Mouse (Mus musculus): ENCODE measurements around the gene Ms4a8a.
"Not testable (repeated sequence)": the region's sequence is repeated elsewhere in the genome, so short reads cannot be mapped to it uniquely, and the experiment has no call there.

Gene Ms4a8a

DNA sequence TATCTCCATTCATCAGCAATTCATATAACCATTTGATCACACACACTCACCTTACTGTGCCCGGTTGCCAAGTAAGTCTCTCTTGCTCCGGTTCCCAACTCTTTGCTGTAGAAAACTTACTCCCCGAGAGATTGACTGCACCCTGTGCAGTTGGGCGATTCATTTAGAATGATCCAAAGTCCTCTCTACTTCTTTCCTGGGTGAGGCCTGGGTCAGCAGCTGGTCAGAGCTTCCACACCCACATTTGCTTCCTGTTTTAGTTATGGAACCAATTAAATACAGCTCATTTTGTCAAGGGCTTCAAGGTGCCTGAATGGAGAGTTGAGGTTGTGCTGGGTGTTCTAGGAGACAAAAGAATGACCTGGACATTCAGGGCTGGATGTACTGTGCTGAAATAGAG lies at the start of gene Ms4a8a:
Gene Ms4a8a (minus strand): TSS at position 169 of the 400 bp plus-strand sequence.
- DNase-seq = no peak

DNA sequence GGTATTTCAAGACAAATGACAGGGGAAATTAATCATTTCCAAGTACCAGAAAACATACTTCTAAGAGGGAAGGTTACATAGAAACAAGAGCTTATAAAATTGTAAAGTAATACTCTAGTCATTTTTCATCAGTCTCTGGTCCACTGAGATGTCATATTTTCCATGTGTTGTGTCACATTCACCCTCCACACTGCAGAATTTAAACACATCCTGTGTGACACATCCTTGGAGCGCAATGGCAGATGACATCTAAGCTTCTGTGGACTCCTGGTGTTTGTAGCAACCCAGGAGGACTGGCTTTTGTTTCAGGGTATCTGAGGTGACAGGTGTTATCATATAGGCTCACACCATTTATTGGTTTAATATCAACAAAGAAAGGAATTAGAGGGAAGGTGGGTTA lies 48.8 kb upstream of the Ms4a8a start:
- DNase-seq = no peak

DNA sequence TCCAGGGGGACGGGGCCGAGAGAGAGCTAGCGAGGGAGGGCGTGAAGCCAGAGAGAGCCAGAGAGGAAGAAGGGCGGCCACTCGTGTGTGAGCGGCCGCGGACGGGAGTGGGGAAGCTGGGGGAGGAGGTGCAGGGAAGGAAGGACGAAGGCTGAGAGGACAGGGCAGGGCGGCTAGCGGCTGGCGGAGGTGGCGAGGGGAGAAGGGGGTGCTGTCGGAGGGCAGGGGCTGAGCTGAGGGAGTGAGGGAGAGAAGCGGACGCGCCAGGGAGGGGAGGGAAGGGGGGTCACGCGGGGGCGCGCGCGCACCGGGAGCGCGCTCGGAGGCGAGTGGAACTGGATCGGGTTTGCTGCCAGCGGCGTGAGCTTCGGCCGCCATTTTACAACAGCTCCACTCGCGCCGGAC lies 40.1 kb upstream of the Ms4a8a start:
- DNase-seq = peak; percentile 13

DNA sequence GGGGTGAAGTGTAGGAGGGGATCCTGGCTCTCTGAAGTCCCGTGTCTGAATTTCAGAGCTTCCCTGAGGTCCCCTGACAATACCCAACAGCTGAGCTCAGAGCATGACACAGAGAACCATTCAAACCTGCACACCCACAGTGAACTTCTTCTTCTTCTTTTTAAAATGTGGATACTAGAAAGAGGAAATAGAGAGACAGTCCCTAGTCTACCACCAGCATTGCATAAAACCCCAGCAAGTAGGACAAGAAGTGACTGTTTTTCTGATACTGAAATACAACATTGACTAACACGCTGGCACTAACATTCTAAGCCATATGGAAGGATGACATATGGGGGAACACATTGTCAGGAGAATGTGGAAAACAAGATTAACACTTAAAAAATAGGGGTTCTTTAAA lies 38.4 kb upstream of the Ms4a8a start:
- no peak for DNase-seq

DNA sequence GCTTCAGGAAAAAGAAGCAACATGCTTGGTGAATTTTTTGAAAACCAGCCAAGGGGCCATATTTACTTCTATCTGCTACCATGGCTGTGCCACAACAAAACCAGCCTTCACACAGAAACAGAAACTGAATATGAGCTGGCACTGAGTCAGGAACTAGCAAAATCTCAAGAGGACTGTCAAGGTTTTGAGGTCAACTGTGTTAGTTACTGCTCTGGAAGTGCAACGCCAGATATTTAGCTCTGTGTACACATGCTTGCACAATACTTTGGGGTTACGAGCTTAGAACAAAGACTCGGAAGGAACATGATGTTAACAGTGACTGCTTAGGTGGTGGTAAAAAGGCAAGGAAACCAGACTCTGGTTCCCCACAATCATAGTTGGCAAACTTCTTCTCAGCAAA lies 26.8 kb upstream of the Ms4a8a start:
- no peak for DNase-seq

DNA sequence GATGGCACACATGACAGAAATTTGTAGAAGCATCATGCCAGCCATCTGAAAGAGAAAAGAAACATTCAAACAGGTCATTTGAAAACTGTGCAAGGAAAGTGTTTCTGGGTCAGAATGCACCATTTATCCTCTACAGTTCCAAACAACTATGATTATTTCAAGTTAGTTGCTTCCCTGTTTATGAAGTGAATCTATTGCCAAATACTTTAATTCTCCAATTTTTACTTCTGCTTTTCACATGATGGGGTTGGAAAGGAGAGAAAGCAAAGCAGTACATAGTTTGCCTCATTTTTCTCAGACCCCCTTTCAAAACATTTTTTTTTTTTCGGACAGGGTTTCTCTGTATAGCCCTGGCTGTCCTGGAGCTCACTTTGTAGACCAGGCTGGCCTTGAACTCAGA lies 21.0 kb upstream of the Ms4a8a start:
- DNase-seq = no peak

DNA sequence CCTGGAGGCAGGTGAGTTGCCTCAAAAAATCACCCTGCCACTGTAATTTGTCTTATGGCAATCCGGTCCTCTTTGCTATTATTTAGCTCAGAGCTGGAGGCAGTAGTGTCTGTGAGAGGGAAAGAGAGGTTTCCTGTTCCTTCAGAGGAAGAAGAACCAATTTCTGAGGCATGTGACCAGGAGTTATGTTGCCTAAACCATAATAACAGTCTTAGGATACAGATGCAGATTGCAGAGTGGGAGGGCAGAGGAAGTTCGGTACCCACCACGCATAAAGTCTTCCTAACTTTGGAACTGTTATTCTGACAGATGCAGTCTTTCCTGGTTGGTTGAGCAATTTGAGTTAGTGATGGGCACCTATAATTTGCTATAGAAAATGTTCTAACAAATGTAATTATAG lies 17.5 kb upstream of the Ms4a8a start:
- DNase-seq = no peak

DNA sequence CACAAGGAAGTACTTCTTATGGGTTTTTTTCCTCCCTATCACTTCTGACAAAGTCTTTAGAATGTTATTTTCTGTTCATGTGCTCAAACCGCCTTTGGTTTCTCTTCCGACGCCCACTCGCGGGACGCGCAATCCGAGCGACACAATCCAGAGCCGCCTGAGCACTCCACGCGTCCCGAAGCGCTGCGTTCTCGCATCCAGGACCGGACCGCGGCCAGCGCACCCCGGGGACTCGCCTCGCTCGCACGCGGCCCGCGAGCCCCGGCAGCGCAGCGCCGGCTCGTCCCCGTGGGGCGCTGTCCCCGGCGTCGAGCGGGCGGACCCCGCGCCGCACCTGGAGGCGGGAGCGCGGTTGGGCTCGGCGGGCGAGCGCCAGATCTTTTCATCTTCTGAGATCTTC lies 11.2 kb upstream of the Ms4a8a start:
- not testable (repeated sequence) for DNase-seq

DNA sequence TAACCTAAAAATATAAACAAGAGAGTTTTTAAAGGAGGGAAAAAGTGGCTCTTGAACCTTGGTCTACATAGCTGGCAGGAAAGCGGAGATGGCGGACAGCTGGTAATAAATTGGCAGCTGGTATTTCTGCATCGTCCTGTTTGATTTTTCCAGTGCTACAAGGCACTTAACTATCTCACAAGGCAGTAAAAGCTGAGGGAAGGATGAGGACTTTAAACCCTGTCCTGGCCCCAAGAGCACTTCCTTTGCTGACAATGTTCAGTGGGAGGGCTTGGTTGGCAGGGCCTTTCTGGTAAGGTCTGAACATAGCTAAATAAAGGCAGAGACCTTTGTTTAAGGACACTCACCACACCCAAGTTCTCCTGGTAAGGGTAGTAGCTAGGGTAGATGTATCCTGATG lies 10.5 kb downstream of the Ms4a8a start:
- no peak for DNase-seq

DNA sequence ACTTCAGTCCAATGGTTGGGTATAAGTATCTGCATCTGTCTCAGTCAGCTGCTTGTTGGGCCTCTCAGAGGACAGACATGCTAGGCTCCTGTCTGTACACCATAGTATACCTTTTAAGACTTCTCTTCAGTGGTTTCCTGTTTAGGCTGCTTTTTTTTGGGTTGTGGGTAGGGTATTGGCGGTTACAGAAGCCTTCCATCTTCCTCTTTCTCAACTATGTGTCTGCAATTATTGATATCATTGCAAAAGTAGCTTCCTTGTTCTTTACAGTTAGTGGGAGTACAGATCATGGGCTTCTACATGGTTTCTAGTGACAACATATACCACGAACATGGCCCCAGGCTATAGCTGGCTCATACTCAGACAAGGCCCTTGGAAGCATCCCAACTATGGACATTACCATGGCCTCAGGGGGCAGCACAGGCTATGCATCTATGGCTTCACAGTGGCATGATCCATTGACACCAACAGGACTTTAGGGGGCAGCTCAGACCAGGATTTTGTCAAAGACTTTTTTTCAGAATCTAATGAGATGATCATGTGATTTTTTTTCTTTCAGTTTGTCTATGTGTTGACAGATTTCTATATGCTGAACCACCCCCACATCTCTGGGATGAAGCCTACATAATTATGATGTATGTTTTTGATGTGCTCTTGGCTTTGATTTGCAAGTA lies 15.6 kb downstream of the Ms4a8a start:
- no peak for DNase-seq

DNA sequence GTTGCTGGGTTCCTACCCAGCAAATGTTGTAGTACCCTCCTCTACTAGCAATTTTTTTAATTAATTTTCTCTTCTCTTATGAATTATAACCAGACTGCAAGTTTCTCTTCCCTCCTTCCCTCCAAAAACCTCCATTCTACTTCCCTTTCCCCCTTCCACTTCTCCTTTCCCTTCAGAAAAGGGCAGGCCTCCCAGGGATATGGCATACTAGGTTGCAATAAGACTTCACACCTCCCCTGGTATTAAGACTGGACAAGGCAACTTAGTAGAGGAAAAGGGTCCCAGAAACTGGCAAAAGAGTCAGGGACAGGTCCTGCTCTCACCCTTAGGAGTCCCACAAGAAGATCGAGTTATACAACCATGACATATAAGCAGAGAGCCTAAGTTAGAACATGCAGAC lies 20.0 kb downstream of the Ms4a8a start:
- DNase-seq = no peak

DNA sequence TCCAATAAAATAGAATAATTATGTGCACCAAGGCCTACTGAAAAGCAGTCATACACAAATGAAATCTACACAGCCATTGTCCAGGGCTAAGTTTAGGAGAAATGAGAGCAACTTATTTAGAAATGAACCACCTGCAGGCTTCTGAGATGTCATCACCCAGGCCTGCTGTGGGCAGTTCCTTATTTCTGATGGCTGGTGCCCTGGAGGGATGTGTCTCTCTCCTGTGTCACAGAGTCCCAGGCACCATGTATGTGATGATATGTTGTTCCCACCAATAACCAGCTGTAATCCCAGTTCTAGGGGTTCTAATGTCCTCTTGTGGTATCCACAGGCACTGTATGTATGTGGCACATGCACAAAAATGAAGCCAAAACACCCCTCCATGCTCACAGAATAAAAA lies 20.9 kb downstream of the Ms4a8a start:
- DNase-seq = no peak

DNA sequence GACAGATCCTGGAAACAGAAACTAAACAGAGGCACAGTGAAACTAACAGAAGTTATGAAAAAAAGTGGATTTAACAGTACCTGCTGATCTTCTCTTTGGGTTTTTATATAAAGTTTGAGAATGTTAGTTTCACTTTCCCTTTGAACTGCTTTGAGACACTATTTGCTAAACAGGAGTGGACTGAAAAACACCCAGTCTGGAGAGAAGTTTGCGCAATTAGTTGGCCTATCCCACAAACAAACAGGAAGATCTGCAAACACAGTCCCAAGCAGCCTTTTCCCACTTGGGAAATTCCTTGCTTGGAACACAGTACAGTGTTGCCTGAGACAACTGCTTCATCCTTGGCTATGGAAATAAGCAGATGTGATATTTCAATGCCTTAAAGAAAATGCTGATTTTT lies 25.2 kb downstream of the Ms4a8a start:
- DNase-seq = not testable (repeated sequence)

DNA sequence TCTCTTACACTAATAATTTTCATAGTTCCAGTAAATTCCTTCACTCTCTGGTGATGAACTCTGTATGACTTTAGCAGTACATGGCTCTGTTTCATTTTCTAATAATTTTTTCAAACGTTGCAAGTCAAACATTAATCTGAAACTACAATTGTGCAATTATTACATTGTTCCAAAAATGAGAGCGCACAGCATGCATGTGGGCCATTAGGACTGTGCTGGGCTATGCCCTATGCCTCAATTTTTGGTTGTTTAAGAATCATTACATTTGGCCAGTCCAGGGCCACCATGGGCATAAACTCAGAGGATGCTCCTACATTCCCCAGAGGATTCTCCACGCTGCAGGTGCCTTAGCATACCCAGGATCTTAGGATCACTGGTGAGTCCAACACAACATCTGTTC lies 27.6 kb downstream of the Ms4a8a start:
- DNase-seq = no peak

DNA sequence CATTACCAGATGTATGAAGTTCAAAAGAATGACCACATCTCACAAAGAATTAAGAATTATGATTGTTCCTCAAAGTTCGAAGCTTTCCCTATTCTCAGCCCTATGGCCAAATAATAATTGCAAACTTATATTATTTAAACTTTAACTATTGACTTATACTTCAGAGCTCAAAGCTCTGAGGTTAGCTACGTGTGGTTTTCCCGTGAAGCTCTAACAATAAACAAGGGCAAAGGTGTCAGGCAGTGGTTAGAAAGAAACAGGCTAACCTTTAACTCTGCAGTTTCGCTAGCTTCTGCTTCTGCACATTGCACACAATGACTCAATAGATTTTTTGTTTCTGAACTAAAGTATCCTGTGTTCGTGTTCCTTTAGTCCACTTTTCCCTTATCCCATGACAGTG lies 28.0 kb downstream of the Ms4a8a start:
- DNase-seq = no peak

DNA sequence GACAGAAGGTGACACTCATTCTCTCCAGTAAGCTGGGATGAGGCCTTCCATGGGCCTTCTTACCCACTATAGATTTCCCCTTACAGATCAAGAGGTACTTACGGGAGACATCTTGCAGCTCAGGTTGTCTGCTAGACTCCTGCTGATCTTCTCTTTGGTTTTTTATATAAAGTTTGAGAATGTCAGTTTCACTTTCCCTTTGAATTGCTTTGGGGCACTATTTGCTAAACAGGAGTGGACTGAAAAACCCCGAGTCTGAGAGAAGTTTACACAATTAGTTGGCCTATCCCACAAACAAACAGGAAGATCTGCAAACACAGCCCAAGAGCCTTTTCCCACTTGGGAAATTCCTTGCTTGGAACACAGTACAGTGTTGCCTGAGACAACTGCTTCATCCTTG lies 30.6 kb downstream of the Ms4a8a start:
- DNase-seq = no peak

DNA sequence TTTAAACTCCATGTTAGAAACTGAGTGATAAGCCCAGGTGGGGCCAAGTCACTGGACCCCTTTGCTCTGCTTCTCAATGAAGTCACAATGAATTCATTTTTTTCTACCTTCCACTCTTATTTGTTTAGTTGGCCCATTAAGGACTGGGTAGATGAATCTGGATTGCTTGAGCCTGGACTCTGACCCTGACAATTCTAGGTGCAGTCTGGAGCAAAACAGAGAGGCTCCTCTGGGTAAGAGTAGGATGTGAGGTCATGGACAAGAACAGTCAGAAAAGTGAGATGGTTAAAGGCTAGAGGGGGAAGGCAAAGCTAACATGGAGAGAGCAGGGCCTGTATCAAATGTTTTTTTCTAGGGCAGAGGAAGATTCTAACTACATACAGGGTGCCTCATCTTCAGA lies 31.5 kb downstream of the Ms4a8a start:
- no peak for DNase-seq

DNA sequence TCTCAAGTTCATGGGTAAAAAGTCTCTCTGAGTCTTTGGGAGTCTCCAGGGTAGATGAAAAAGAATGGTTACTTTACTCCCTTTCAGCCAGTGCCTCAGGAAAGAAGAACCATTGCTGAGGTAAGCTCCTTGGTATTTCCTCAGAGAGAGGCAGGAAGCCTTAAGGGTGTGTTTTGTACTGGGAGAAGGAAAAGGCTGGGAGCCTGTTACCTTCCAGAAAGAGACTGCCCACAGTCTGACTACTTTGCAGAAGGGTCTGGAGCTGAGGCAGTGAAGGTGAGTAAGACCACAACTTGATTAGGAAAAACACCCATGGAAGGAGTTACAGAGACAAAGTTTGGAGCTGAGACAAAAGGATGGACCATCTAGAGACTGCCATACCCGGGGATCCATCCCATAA lies 32.4 kb downstream of the Ms4a8a start:
- no peak for DNase-seq

DNA sequence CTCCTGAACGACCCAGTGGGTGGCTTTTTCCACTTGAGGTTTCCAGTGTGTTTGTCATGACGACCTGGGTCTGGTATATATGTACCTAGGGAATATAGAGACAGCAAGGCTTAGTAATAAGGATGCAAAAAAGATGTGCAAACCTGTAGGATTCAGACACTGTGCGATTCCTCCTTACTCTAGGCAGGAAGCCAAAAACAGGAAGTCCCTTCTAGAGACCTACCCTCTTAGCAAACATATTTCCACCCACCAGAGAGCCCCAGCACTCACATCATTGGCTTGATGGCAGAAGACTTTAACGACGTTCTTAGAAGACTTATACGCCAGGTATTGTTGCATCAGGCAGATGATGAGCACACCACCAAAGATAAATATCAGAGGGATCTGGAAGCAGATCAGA lies 32.9 kb downstream of the Ms4a8a start:
- DNase-seq = no peak

DNA sequence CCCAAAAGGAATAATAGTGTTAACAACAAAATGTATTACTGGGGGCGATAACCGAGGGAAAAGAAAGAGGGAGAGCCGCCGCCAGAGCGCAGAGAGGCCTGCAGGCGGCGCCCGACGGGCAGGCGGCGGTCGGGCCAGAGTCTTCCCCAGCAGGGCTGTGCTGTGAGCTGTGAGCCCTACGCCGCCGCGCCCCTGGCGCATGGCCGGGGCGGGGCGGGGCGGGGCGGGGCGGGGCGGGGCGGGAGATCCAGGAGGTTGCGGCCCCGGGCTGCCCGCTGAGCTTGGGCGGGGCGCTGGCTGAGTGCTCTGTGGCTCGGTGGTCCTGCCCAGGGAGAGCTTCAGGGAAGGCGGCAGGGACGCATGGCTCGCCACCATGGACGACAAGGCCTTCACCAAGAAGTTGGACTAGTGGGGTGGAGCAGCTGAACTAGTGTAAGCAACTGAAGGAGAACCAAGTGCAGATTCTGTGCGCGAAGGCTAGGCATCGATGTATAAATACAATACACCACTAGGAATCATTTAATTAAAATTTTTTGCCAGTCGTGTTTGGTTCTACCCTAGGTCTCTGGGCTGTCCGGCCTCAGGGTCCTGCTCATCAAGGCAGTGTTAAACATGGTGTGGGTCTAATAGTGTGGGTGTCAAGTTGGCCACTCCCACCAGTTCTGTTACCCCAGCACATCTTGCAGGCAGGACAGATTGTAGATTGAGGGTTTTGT lies 35.7 kb downstream of the Ms4a8a start:
- peak; percentile 53 for DNase-seq

DNA sequence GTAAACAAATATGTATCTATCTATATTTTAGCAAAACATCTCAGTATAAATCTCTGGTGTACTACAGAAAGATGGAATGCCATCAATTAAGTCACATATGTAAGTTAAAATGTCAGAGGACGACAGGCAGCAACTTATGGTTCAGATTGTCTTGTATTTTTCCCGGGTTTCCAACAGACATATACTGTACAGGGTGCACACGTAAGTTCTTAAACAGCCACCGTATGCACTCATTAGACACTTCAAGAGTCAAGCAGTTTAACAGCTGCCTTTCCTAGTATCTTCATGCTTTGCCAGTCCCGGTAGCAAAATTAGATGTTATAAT lies 36.3 kb downstream of the Ms4a8a start:
- DNase-seq = no peak

DNA sequence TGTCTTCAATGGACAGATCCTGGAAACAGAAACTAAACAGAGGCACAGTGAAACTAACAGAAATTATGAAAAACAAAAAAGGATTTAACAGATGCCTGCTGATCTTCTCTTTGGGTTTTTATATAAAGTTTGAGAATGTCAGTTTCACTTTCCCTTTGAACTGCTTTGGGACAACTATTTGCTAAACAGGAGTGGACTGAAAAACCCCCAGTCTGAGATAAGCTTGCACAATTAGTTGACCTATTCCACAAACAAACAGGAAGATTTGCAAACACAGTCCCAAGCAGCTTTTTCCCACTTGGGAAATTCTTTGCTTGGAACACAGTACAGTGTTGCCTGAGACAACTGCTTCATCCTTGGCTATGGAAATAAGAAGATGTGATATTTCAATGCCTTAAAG lies 43.3 kb downstream of the Ms4a8a start:
- no peak for DNase-seq

DNA sequence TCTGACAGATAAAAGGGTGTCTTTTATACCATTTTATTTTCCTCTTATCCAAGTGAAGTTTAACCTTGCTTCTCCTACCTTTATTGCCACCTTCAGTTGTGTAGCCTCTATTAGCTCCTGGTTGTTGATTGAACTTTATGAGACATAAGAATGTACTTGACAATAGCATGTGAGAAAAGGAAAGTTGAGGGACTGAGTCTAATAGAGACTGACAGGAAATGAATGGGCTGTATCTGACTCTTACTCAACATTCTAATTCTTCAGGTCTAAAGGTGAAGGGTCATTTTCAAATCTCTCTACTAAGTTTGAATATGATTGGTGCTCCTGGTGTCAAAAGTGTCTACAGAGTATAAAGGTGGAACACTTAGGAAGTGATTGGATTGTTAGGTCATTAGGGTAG lies 58.5 kb downstream of the Ms4a8a start:
- DNase-seq = no peak

DNA sequence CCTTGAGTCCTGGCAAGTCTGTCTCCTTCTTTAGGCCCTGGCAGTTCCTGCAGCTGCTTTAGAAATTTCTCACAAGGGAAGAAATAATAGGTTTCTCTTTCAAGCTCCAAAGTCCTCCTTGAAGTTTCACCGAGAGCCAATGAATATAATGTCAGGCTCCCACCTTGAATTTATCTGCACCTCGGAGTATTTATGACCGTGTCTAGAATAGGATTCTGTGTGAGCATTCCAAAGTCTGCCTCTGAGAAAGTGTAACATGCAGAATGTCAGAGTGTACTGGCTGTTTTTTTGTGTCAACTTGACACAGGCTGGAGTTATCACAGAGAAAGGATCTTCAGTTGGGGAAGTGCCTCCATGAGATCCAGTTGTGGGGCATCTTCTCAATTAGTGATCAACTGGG lies 63.0 kb downstream of the Ms4a8a start, which contains the start of gene Ms4a18:
Gene Ms4a18 (minus strand): TSS at position 141 of the 400 bp plus-strand sequence.
- DNase-seq = no peak

Data from kidney, adult 18-20 months (tissue).